Mouse (Mus musculus) central nervous system, embryonic 11.5 days (tissue): ENCODE results near the gene Sry. TPM values are rescaled to one million over a fixed set of nuclear protein-coding genes. Genes with fewer than 3 reads are reported as not detected.

ENCODE experiments used
- polyA plus RNA-seq: library from polyadenylated mRNA; depleted of rRNA; stranded (reverse); fragments of >200 nt; gene quantifications from 2 replicates; pipeline ENCODE4 v1.2.3, GENCODE M21; 2012; rRNA removed

Gene Sry
- polyA plus RNA-seq, result not detected in 2 replicates

GRCm38 (mm10) chrY:2663558-2663957 is at the start of gene Sry:
Gene Sry (minus strand): TSS chrY:2663658.

Other genes with a start within 250 kb of the Sry start
- gene H2al2c, start 64.6 kb downstream of the Sry start, polyA plus RNA-seq, result not detected in 2 replicates
- not detected in 2 replicates for gene H2al2b, start 57.0 kb upstream of the Sry start, polyA plus RNA-seq
- gene Gm4064, start 132.5 kb upstream of the Sry start, polyA plus RNA-seq, result 0.11 TPM in 1 of 2 replicates, not detected in the other
- 0.02 TPM in 1 of 2 replicates, not detected in the other for gene Rbmy, start 167.0 kb upstream of the Sry start, polyA plus RNA-seq
- gene Gm10256, start 167.0 kb upstream of the Sry start, polyA plus RNA-seq, result not detected in 2 replicates
- gene Gm10352, start 237.3 kb upstream of the Sry start, polyA plus RNA-seq, result 0.07 TPM in 1 of 2 replicates, not detected in the other